Mouse (Mus musculus) megakaryocyte, embryonic 14.5 days (primary cell): Measurements from ENCODE around the gene Rara. TPM values are rescaled to one million over a fixed set of nuclear protein-coding genes. Genes with fewer than 3 reads are reported as not detected.
"Not testable (repeated sequence)": the region's sequence is repeated elsewhere in the genome, so short reads cannot be mapped to it uniquely, and the experiment has no call there.

ENCODE experiments used
- H3K27me3 ChIP-seq: replicated peaks from 2 replicates; pipeline ENCODE3; 2012; ENCODE audit warnings: inconsistent platforms
- H3K36me3 ChIP-seq: replicated peaks from 2 replicates; pipeline ENCODE3; 2012; ENCODE audit warnings: low read length, inconsistent platforms, mixed read lengths
- H3K4me1 ChIP-seq: 2 replicates; pipeline ENCODE4 v1.6.1; 2012; ENCODE audit warnings: inconsistent platforms
- H3K4me3 ChIP-seq: replicated peaks from 2 replicates; pipeline ENCODE3; 2012; ENCODE audit warnings: moderate library complexity, mild to moderate bottlenecking, inconsistent platforms
- H3K9me3 ChIP-seq: 2 replicates; pipeline ENCODE4 v1.6.1; 2012; ENCODE audit warnings: inconsistent platforms
- FLI1 ChIP-seq: IDR thresholded peaks from 2 replicates; pipeline ENCODE4 v1.6.1; 2012; ENCODE audit warnings: low read length, inconsistent platforms, mixed read lengths
- GATA1 ChIP-seq: IDR thresholded peaks from 3 replicates; pipeline ENCODE4 v1.6.1; 2012; ENCODE audit warnings: mixed read lengths, low read length, inconsistent platforms, borderline replicate concordance
- polyA plus RNA-seq: library from polyadenylated mRNA; stranded (reverse); fragments of >175 nt; gene quantifications from 2 replicates; pipeline ENCODE4 v1.2.3, GENCODE M21; 2012; ENCODE audit warnings: low replicate concordance; ENCODE audit not compliant: insufficient read depth

Rara gene
- polyA plus RNA-seq, 1 experiment: 25.3 TPM

- H3K9me3 ChIP-seq: peaks cover 9% of the 10 kb centered on the region
- TF ChIP-seq GATA1: no peak
- no peak for TF ChIP-seq FLI1
- H3K27me3 ChIP-seq: peaks cover 81% of the 10 kb centered on the region
- H3K36me3 ChIP-seq: peaks cover 2% of the 10 kb centered on the region
- peaks cover 27% of the 10 kb centered on the region for H3K4me1 ChIP-seq
- H3K4me3 ChIP-seq: no peak overlapping the region
Observed at GRCm38 (mm10) chr11:98978526-98979148, 51.0 kb downstream of the Rara start.

- Histone ChIP-seq H3K4me3 (no peak overlapping the region), H3K4me1 (peaks cover 27% of the 10 kb centered on the region), H3K9me3 (peaks cover 9% of the 10 kb centered on the region), H3K36me3 (no peaks in the 10 kb centered on the region), H3K27me3 (peaks cover 84% of the 10 kb centered on the region)
- TF ChIP-seq FLI1 (no peak), GATA1 (no peak)
Observed at GRCm38 (mm10) chr11:98979356-98979755, 51.7 kb downstream of the Rara start.

GRCm38 (mm10) chr11:98981289-98981996, 53.8 kb downstream of the Rara start:
- Histone ChIP-seq H3K36me3 (no peaks in the 10 kb centered on the region), H3K9me3 (peaks cover 2% of the 10 kb centered on the region; the same call in 1 of the 2 replicates), H3K27me3 (peaks cover 89% of the 10 kb centered on the region), H3K4me3 (peak overlapping the region; percentile 92), H3K4me1 (peaks cover 22% of the 10 kb centered on the region)
- TF ChIP-seq GATA1 (no peak), FLI1 (no peak)

- no peaks in the 10 kb centered on the region for H3K9me3 ChIP-seq
- H3K27me3 ChIP-seq: peaks cover 86% of the 10 kb centered on the region
- peaks cover 22% of the 10 kb centered on the region for H3K4me1 ChIP-seq
- peak overlapping the region; percentile 92 for H3K4me3 ChIP-seq
- no peaks in the 10 kb centered on the region for H3K36me3 ChIP-seq
- no peak for TF ChIP-seq GATA1
- TF ChIP-seq FLI1: no peak
Observed at GRCm38 (mm10) chr11:98981997-98982772, 54.6 kb downstream of the Rara start.

- no peak for TF ChIP-seq FLI1
- no peak for TF ChIP-seq GATA1
- Histone ChIP-seq H3K27me3 (peaks cover 80% of the 10 kb centered on the region), H3K4me1 (peaks cover 19% of the 10 kb centered on the region), H3K36me3 (peaks cover 2% of the 10 kb centered on the region), H3K4me3 (peak within 1 kb of the TSS; percentile 92), H3K9me3 (no peaks in the 10 kb centered on the region)
Observed at GRCm38 (mm10) chr11:98982773-98983133, 55.1 kb downstream of the Rara start, which contains the start of gene Gjd3. TSS of gene Gjd3 (minus strand) at chr11:98983016.

GRCm38 (mm10) chr11:98983551-98983950, 55.9 kb downstream of the Rara start:
- Histone ChIP-seq H3K27me3 (peaks cover 74% of the 10 kb centered on the region), H3K4me1 (peaks cover 18% of the 10 kb centered on the region)
- TF ChIP-seq FLI1 (no peak), GATA1 (no peak)

GRCm38 (mm10) chr11:98985542-98985941, 57.9 kb downstream of the Rara start:
- Histone ChIP-seq H3K9me3 (no peaks in the 10 kb centered on the region), H3K4me3 (no peak overlapping the region), H3K4me1 (peaks cover 18% of the 10 kb centered on the region), H3K36me3 (peaks cover 21% of the 10 kb centered on the region), H3K27me3 (peaks cover 56% of the 10 kb centered on the region)
- TF ChIP-seq FLI1: no peak
- TF ChIP-seq GATA1: no peak

More at GRCm38 (mm10) chr11:98983551-98983950, 55.9 kb downstream of the Rara start:
- Histone ChIP-seq H3K4me3 (no peak overlapping the region), H3K36me3 (peaks cover 6% of the 10 kb centered on the region), H3K9me3 (no peaks in the 10 kb centered on the region)

- H3K4me3 ChIP-seq, H3K9me3 ChIP-seq, H3K4me1 ChIP-seq: not testable (repeated sequence)
- peaks cover 29% of the 10 kb centered on the region for H3K27me3 ChIP-seq
- H3K36me3 ChIP-seq: peaks cover 45% of the 10 kb centered on the region
Observed at GRCm38 (mm10) chr11:98988260-98988659, 60.6 kb downstream of the Rara start.

- Histone ChIP-seq H3K4me3 (no peak overlapping the region), H3K36me3 (peaks cover 71% of the 10 kb centered on the region), H3K27me3 (peaks cover 5% of the 10 kb centered on the region), H3K9me3 (no peaks in the 10 kb centered on the region), H3K4me1 (no peaks in the 10 kb centered on the region)
- TF ChIP-seq GATA1 (no peak), FLI1 (no peak)
Observed at GRCm38 (mm10) chr11:98990866-98991265, 63.2 kb downstream of the Rara start.

GRCm38 (mm10) chr11:98995987-98996386, 68.4 kb downstream of the Rara start:
- H3K4me1 ChIP-seq: no peaks in the 10 kb centered on the region
- no peak for TF ChIP-seq GATA1
- TF ChIP-seq FLI1: no peak
- H3K27me3 ChIP-seq: no peaks in the 10 kb centered on the region
- peaks cover 97% of the 10 kb centered on the region for H3K36me3 ChIP-seq
- H3K9me3 ChIP-seq: no peaks in the 10 kb centered on the region
- H3K4me3 ChIP-seq: no peak overlapping the region
